Mouse (Mus musculus) spleen, adult 2 months (tissue): ENCODE results near the gene Bnipl.

Source experiments
- CTCF ChIP-seq: fragments of 200-500 bp; IDR thresholded peaks from 2 replicates; pipeline ENCODE4 v1.5.1; 2011; ENCODE audit warnings: mild to moderate bottlenecking, inconsistent platforms; ENCODE audit not compliant: insufficient read depth, insufficient read length, insufficient replicate concordance; ENCODE audit errors: extremely low read depth
- POLR2A ChIP-seq: fragments of 200-500 bp; IDR thresholded peaks from 2 replicates; pipeline ENCODE4 v1.6.1; 2011; ENCODE audit warnings: low read depth, low read length, inconsistent platforms

- TF ChIP-seq CTCF (no peak), POLR2A (no peak)
Observed at GRCm38 (mm10) chr3:95294316-95294715, 43.3 kb upstream of the Bnipl start.
